Mouse (Mus musculus): ENCODE results near the gene Ccr1.

Gene Ccr1

GRCm38 (mm10) chr9:123956892-123957291, 11.6 kb downstream of the Ccr1 start:
- DNase-seq (ENCODE audit: low spot score in 2 of 2) = no peak

GRCm38 (mm10) chr9:123953551-123953950, 14.9 kb downstream of the Ccr1 start:
- DNase-seq (ENCODE audit: low spot score in 2 of 2) = no peak

GRCm38 (mm10) chr9:123951176-123951575, 17.3 kb downstream of the Ccr1 start:
- DNase-seq (ENCODE audit: low spot score in 2 of 2) = no peak

DNA sequence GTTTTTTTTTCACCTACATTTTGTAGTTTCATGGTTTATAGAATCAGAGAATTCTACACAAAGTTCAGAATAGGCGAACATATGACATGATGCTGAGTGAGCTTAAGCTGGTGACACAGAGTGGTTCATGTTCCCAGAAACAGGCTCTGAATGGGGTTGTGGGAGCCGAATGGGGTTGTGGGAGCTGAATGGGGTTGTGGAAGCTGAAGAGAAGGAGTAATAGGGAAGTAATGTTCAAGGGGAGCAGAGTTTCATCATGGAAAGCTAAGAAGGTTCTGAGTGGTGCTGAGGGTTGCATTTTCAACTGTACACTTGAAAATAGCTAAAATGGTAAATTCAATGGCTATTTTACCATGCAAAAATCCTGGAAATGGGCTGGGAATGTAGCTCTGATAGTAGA, 19.1 kb downstream of the Ccr1 start:
- DNase-seq (ENCODE audit: low spot score in 2 of 2) = no peak

- no peak for DNase-seq (ENCODE audit: low spot score in 2 of 2)
Measured at GRCm38 (mm10) chr9:123947815-123948214, 20.7 kb downstream of the Ccr1 start.

DNA sequence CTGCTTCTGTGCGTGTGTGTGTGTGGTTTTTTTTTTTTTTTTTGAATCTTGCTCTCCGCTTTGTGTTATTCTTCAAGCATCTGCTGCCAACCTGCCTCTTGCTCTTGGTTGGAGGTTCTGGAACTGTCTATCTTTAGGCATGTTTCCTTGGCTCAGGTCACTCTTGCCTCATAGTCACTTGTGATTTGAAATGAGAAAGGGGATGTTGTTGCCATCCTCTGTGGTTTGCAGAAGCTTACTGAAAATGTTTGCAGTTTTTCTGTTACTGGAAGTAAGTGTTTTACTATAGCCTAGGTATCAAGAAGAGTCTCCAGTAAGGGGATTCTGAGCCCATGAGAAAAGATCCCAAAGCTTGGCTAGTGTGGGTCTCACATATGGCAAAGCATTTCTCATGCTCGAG, 26.5 kb downstream of the Ccr1 start:
- DNase-seq (ENCODE audit: low spot score in 2 of 2) = no peak

- no peak for DNase-seq (ENCODE audit: low spot score in 2 of 2)
Measured at GRCm38 (mm10) chr9:123941316-123941715, 27.2 kb downstream of the Ccr1 start.

GRCm38 (mm10) chr9:123940628-123941027, 27.9 kb downstream of the Ccr1 start:
- no peak for DNase-seq (ENCODE audit: low spot score in 2 of 2)

- DNase-seq (ENCODE audit: low spot score in 2 of 2) = no peak
Measured at GRCm38 (mm10) chr9:123940168-123940567, 28.3 kb downstream of the Ccr1 start.

- no peak for DNase-seq (ENCODE audit: low spot score in 2 of 2)
Measured at GRCm38 (mm10) chr9:123937989-123938388, 30.5 kb downstream of the Ccr1 start.

GRCm38 (mm10) chr9:123936604-123937280, 31.8 kb downstream of the Ccr1 start:
- no peak for DNase-seq (ENCODE audit: low spot score in 2 of 2)

GRCm38 (mm10) chr9:123935776-123936175, 32.7 kb downstream of the Ccr1 start:
- DNase-seq (ENCODE audit: low spot score in 2 of 2) = no peak

DNA sequence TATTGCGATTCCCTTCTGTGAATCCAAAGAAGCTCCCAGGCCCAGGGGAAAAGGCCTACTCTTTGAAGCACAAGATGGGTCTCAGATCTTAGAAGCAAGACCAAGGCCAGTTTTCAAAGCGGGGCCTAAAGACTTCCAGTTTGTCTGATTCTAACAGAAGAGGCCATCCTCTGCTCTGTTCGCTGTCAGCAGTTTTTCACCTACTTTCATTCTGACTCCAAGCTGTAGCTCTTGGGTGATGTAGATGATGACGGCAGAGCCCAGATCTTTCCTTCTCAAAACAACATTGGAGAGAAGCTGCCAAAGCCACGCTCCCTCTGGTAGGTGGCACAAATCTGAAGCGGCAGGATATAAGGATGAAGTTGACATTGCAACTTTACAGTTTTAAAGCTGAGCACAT, 33.1 kb downstream of the Ccr1 start:
- no peak for DNase-seq (ENCODE audit: low spot score in 2 of 2)

GRCm38 (mm10) chr9:123933716-123934445, 34.6 kb downstream of the Ccr1 start:
- DNase-seq (ENCODE audit: low spot score in 2 of 2) = no peak

GRCm38 (mm10) chr9:123932911-123933675, 35.4 kb downstream of the Ccr1 start:
- DNase-seq (ENCODE audit: low spot score in 2 of 2) = no peak

DNA sequence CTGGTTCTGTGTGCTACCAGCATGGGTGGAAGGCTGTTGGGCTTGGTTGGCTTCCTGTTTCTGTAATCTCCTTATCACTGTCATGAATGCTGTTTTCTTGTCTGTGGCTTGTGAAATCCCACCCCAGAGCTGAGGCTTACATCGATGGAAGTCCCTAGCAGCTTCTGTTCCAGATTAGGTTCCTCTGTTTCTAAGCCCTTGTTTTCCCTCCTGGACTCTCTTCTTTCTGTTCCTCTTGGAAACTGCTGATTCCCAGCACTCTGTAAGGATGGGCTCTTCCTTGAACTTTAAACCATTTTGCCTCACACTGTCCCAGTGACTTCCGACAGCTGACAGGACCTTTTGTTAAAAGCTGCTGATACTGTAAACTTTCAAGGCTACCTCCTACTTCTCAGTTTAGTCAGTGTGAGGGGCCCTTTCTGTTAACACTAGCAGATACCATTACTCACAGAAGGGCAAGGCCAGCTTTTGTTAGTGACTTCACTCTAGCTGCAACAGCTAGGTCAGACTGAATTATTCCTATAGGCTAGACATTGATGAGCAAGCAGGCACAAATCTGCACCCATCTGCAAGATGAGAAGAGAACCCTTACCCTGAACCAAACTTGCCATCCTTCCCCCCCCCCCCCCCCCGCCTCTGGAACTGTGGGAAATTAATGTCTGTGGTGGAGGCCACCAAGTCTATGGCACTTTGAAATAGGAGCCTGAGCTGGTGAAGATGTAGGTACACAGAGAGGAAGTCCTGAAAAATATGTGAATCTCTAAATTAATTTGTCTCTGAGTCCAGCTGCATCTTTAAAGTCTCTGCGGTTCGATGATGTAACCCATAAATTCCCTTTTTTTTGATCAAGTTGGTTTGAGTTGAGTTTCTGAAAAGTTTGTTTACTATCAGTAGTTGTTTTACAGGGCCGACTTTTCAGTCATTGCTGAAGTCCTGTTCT, 36.5 kb downstream of the Ccr1 start:
- no peak for DNase-seq (ENCODE audit: low spot score in 2 of 2)

- DNase-seq (ENCODE audit: low spot score in 2 of 2) = no peak
Measured at GRCm38 (mm10) chr9:123930926-123931325, 37.6 kb downstream of the Ccr1 start.

GRCm38 (mm10) chr9:123930476-123930875, 38.0 kb downstream of the Ccr1 start:
- no peak for DNase-seq (ENCODE audit: low spot score in 2 of 2)

DNA sequence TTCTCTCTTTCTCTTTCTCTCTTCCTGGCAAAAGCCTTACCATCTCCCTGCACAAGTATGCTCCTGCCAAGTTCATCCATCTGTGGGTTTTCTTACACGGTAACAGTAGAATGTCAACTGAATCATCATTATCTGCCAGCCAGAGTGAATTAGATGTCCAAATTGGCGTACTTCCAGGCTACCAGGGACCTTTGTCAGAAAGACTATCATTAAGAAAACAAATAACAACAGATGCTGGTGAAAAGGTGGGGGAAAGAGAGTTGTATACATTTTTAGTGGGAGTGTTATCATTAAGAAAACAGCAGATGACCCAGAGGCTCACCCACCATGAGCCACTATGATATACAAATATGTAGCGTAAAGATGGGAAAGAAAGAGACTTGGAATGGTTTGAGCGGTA, 38.6 kb downstream of the Ccr1 start:
- no peak for DNase-seq (ENCODE audit: low spot score in 2 of 2)

DNA sequence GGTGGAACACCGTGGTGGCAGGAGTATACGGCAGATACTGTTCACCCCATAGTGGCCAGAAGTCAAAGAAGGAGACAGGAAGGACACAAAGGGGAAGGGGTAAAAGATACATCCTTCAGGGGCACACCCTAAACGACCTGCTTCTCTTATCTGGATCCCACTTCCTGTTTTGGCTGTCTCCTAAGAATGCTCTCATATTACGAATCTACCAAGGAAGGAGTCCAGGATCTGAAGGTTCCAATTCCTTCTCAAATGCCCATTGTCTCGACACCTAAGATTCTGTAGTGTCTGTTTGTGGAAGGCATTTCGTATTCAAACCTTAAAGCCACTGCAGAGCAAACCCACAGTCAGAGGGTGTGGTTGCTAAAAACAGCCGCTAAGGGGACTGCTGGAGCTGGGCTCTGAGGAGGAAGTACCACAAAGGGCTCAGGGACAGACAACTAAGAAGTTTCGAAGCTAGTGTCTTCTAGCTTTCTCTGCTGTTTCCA, 39.7 kb downstream of the Ccr1 start:
- no peak for DNase-seq (ENCODE audit: low spot score in 2 of 2)

DNA sequence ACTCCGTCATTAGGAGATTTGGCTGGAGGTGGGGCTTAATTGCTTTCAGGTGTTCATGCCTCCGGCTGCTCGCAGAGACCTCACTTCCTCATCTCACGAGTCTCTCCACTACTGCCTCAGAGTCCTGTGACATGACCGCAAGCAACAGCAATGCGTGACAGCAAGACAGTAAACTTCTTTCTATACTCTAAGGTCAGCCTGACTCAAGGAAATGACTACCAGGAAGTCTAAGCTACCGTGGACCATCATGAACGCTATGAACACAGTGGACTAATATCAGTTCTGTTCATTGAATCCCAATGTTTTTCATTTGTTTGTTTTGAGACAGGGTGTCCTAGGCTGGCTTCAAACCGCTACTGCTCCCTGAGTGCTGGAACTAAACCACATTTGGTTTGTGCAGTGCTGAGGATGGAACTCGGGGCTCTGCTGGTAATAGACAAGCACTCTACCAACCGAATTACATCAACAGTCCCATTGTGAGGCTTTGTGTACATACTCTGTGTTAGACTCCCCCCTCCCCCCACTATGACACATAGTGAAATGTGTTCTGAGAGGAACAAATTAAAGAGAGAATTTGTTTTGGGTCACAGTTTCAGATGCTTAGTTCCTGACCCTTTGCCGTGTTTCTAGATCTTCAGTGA, 40.3 kb downstream of the Ccr1 start:
- no peak for DNase-seq (ENCODE audit: low spot score in 2 of 2)
